Comparison of ENCODE assay signal across 22 mouse cellular contexts in genomic region chr10:127295986-127296794, GRCm38 (mm10). TPM values are rescaled to one million over a fixed set of nuclear protein-coding genes. Genes with fewer than 3 reads are reported as not detected.
DNase-seq lines count a peak whose midpoint lies in the region; ATAC-seq and TF ChIP-seq lines count a peak whose summit lies in the region.
"Had no signal": no experiment of that assay in that cellular context is flagged by ENCODE, and none has a peak within 500 bp of the region (broad histone marks: within the 10 kb centered on the region; RNA-seq: fewer than 3 reads in every experiment).

No protein-coding gene starts in this region.

- peak overlapping the region; percentile 63 for H3K27ac ChIP-seq in heart, embryonic 13.5 days (replicated peaks)
- 0 out of 2 replicates have a peak overlapping the region, but pooled peaks have one; percentile 7 for H3K27ac ChIP-seq in liver, embryonic 15.5 days (replicated peaks)
- H3K27ac ChIP-seq in liver, embryonic 11.5 days (ENCODE audit: low read depth, low read length) = no peak overlapping the region
- no peak overlapping the region for H3K27ac ChIP-seq in MEL (ENCODE audit: control insufficient read depth, low read depth, low read length)
- H3K27ac ChIP-seq: embryonic facial prominence, embryonic 10.5 days; forebrain, embryonic 10.5 days; hindbrain, embryonic 12.5 days; kidney, postnatal 0 days; left cerebral cortex, adult 2 months; neural tube, embryonic 12.5 days had no signal

- TF ChIP-seq EP300 in MEL (IDR thresholded peaks at IDR 0.05; ENCODE audit: low read depth in 1 of 2, low read length in 2 of 2) = no peak

- DNase-seq in heart, adult 8-10 months (ENCODE audit: low spot score) = no peak
- no peak for DNase-seq in liver, embryonic 11.5 days (ENCODE audit: low spot score)
- no peak for DNase-seq in MEL (ENCODE audit: low read depth, low spot score)
- no peak for DNase-seq in ovary, postnatal 14 days (ENCODE audit: low spot score)
- DNase-seq: adrenal gland, postnatal 36 days; cerebellum, adult 11-12 months; cerebellum, postnatal 10 days; forebrain, postnatal 0 days; kidney, adult 18-20 months; midbrain, embryonic 14.5 days; thymus, adult 2 months; thymus, postnatal 4 days had no signal

- H3K9ac ChIP-seq in heart, embryonic 13.5 days = 0 out of 2 replicates have a peak overlapping the region, but pooled peaks have one; percentile 16
- H3K9ac ChIP-seq in liver, embryonic 15.5 days = no peak overlapping the region
- no peak overlapping the region for H3K9ac ChIP-seq in liver, embryonic 11.5 days (ENCODE audit: low read depth, low read length)
- H3K9ac ChIP-seq in MEL (ENCODE audit: control insufficient read depth, low read depth, low read length, poor library complexity, severe bottlenecking) = no peak overlapping the region
- H3K9ac ChIP-seq: forebrain, postnatal 0 days; hindbrain, embryonic 12.5 days; neural tube, embryonic 12.5 days had no signal

- H3K9me3 ChIP-seq in heart, embryonic 13.5 days = no peaks in the 10 kb centered on the region
- H3K9me3 ChIP-seq in liver, embryonic 15.5 days (replicated peaks) = no peaks in the 10 kb centered on the region
- no peaks in the 10 kb centered on the region for H3K9me3 ChIP-seq in liver, embryonic 11.5 days (ENCODE audit: control insufficient read depth, low read length)
- no peaks in the 10 kb centered on the region for H3K9me3 ChIP-seq in MEL (replicated peaks; ENCODE audit: insufficient read depth, low read length)
- H3K9me3 ChIP-seq: embryonic facial prominence, embryonic 10.5 days; forebrain, embryonic 10.5 days; hindbrain, embryonic 12.5 days; neural tube, embryonic 12.5 days had no signal

- H3ac ChIP-seq in myocyte (ENCODE audit: control insufficient read depth, insufficient read length) = no peak overlapping the region

- no peak overlapping the region for H3K4me2 ChIP-seq in heart, embryonic 13.5 days
- no peak overlapping the region for H3K4me2 ChIP-seq in liver, embryonic 15.5 days
- H3K4me2 ChIP-seq in liver, embryonic 11.5 days = no peak overlapping the region
- H3K4me2 ChIP-seq in myocyte (ENCODE audit: low read depth) = no peak overlapping the region
- H3K4me2 ChIP-seq: hindbrain, embryonic 12.5 days; neural tube, embryonic 12.5 days had no signal

- peaks cover 82% of the 10 kb centered on the region for H3K36me3 ChIP-seq in heart, embryonic 13.5 days
- peaks cover 88% of the 10 kb centered on the region for H3K36me3 ChIP-seq in liver, embryonic 15.5 days (replicated peaks)
- H3K36me3 ChIP-seq in liver, embryonic 11.5 days (ENCODE audit: control insufficient read depth, insufficient read depth, low read length) = peaks cover 62% of the 10 kb centered on the region
- H3K36me3 ChIP-seq in MEL (ENCODE audit: control insufficient read depth in 1 of 2, insufficient read depth in 2 of 2, low read length in 2 of 2) = peaks cover 15 to 27% of the 10 kb centered on the region in 2 experiments
- peaks cover 81% of the 10 kb centered on the region for H3K36me3 ChIP-seq in myocyte (ENCODE audit: control insufficient read depth, insufficient read depth)

- no peak for ATAC-seq in heart, embryonic 13.5 days (ENCODE audit: extremely low read depth, insufficient number of reproducible peaks, low FRiP score, low TSS enrichment)
- no peak for ATAC-seq in liver, embryonic 15.5 days (ENCODE audit: insufficient read depth)
- ATAC-seq in liver, embryonic 11.5 days (replicated peaks; ENCODE audit: low FRiP score) = no peak
- ATAC-seq: forebrain, postnatal 0 days; lung, postnatal 0 days had no signal

- TF ChIP-seq POLR2A in MEL (IDR thresholded peaks at IDR 0.05; ENCODE audit: control insufficient read depth in 1 of 2, insufficient read depth in 1 of 2, low read depth in 1 of 2, low read length in 2 of 2, poor library complexity in 1 of 2) (peak; percentile 6 to 54; a peak in 2 of 4 replicates), myocyte (IDR thresholded peaks at IDR 0.05; ENCODE audit: insufficient read length, low read depth) (peak; percentile 82)

- peaks cover 58% of the 10 kb centered on the region for H3K4me1 ChIP-seq in heart, embryonic 13.5 days
- H3K4me1 ChIP-seq in liver, embryonic 15.5 days (replicated peaks) = peaks cover 41% of the 10 kb centered on the region
- H3K4me1 ChIP-seq in liver, embryonic 11.5 days (replicated peaks; ENCODE audit: control insufficient read depth, insufficient read depth, low read length) = peaks cover 19% of the 10 kb centered on the region
- H3K4me1 ChIP-seq in MEL (ENCODE audit: control insufficient read depth in 1 of 2, insufficient read depth in 2 of 2, low read length in 2 of 2) = peaks cover 0 to 14% of the 10 kb centered on the region in 2 experiments; a peak in 2 of 4 replicates

- TF ChIP-seq CTCF in MEL (IDR thresholded peaks at IDR 0.05 in 2 of 3, conservative IDR thresholded peaks at IDR 0.05 in 1 of 3; ENCODE audit: control insufficient read depth in 1 of 3, insufficient read depth in 1 of 3, low read depth in 2 of 3, low read length in 3 of 3, poor library complexity in 1 of 3, severe bottlenecking in 1 of 3) = no peak

- WGBS in heart, embryonic 13.5 days = 84% methylated on average over 24 of the region's 24 CpGs
- 81% methylated on average over 24 of the region's 24 CpGs for WGBS in liver, embryonic 15.5 days (ENCODE audit: insufficient replicate concordance)
- WGBS in liver, embryonic 11.5 days = 88% methylated on average over 24 of the region's 24 CpGs

- peaks cover 25% of the 10 kb centered on the region for H3K79me2 ChIP-seq in MEL (ENCODE audit: control insufficient read depth, insufficient read depth, low read length, poor library complexity)
- H3K79me2 ChIP-seq in myocyte (ENCODE audit: control insufficient read depth, insufficient read depth) = peaks cover 42% of the 10 kb centered on the region

- no peak for TF ChIP-seq RAD21 in MEL (IDR thresholded peaks at IDR 0.05; ENCODE audit: low read depth, low read length)

- no peaks in the 10 kb centered on the region for H3K27me3 ChIP-seq in heart, embryonic 13.5 days (replicated peaks)
- no peaks in the 10 kb centered on the region for H3K27me3 ChIP-seq in liver, embryonic 15.5 days
- no peaks in the 10 kb centered on the region for H3K27me3 ChIP-seq in liver, embryonic 11.5 days (replicated peaks; ENCODE audit: control insufficient read depth, insufficient read depth, low read length)
- H3K27me3 ChIP-seq in MEL (ENCODE audit: control insufficient read depth in 1 of 2, insufficient read depth in 2 of 2, low read length in 2 of 2) = no peaks in the 10 kb centered on the region
- no peaks in the 10 kb centered on the region for H3K27me3 ChIP-seq in myocyte (ENCODE audit: control insufficient read depth, insufficient read depth, insufficient read length)
- H3K27me3 ChIP-seq: hindbrain, embryonic 12.5 days; neural tube, embryonic 12.5 days had no signal

- H3K4me3 ChIP-seq in heart, embryonic 13.5 days = no peak overlapping the region
- no peak overlapping the region for H3K4me3 ChIP-seq in liver, embryonic 15.5 days (replicated peaks)
- H3K4me3 ChIP-seq in liver, embryonic 11.5 days (ENCODE audit: low read depth, low read length) = no peak overlapping the region
- H3K4me3 ChIP-seq in MEL (ENCODE audit: control insufficient read depth in 1 of 2, insufficient read depth in 1 of 2, low read depth in 2 of 2, low read length in 2 of 2) = no peak overlapping the region
- H3K4me3 ChIP-seq in myocyte = no peak overlapping the region
- H3K4me3 ChIP-seq: forebrain, embryonic 10.5 days; hindbrain, embryonic 12.5 days; left cerebral cortex, adult 2 months; neural tube, embryonic 12.5 days had no signal

RNA-seq across cellular contexts. Expression of gene Mbd6, which starts 7.4 kb away (rescaled TPM):
- 12.6 and 12.7 TPM in 2 replicates for polyA plus RNA-seq in heart, embryonic 13.5 days (2015; fragmentation: Nextera tagmentation; extraction: Ambion mirVana)
- 10 to 100 TPM; 17.6 to 25.5 (median 19.5) TPM for total RNA-seq in heart, adult 8-10 months (2022)
- polyA plus RNA-seq in liver, embryonic 15.5 days (2015; fragmentation: Nextera tagmentation; extraction: Ambion mirVana) = 7.9 and 8.0 TPM in 2 replicates
- 14.2 and 19.0 TPM in 2 replicates for polyA plus RNA-seq in liver, embryonic 11.5 days (2014; fragmentation: Nextera tagmentation; extraction: Ambion mirVana)
- total RNA-seq in MEL (2012; rRNA removed) = 4.2 and 5.0 TPM in 2 replicates
- 10 to 100 TPM in 1 of 2 experiments, not detected in 1; 44.8 TPM for polyA plus RNA-seq in MEL (2012; ENCODE audit: insufficient read depth in 1 of 2, insufficient read length in 2 of 2, low read depth in 1 of 2, low replicate concordance in 2 of 2, missing spikeins in 1 of 2)
- polyA plus RNA-seq in myocyte (2012; fragmentation: generic; extraction: Trizol) = 24.7 TPM

RNA-seq across cellular contexts. Expression of gene Mars, which starts 15.4 kb away (rescaled TPM):
- 84.0 and 86.4 TPM in 2 replicates for polyA plus RNA-seq in heart, embryonic 13.5 days (2015; fragmentation: Nextera tagmentation; extraction: Ambion mirVana)
- 10 to 100 TPM; 42.1 to 48.8 (median 45.4) TPM for total RNA-seq in heart, adult 8-10 months (2022)
- 109 and 112 TPM in 2 replicates for polyA plus RNA-seq in liver, embryonic 15.5 days (2015; fragmentation: Nextera tagmentation; extraction: Ambion mirVana)
- 249 and 257 TPM in 2 replicates for polyA plus RNA-seq in liver, embryonic 11.5 days (2014; fragmentation: Nextera tagmentation; extraction: Ambion mirVana)
- 147 and 162 TPM in 2 replicates for total RNA-seq in MEL (2012; rRNA removed)
- polyA plus RNA-seq in MEL (2012; ENCODE audit: insufficient read depth in 1 of 2, insufficient read length in 2 of 2, low read depth in 1 of 2, low replicate concordance in 2 of 2, missing spikeins in 1 of 2) (100 to 1,000 TPM in 1 of 2 experiments, not detected in 1; 195 TPM), myocyte (2012; fragmentation: generic; extraction: Trizol) (280 TPM)

RNA-seq across cellular contexts. Expression of gene Arhgap9, which starts 25.6 kb away (rescaled TPM):
- polyA plus RNA-seq in heart, embryonic 13.5 days (2015; fragmentation: Nextera tagmentation; extraction: Ambion mirVana) = 1.7 and 1.9 TPM in 2 replicates
- 1 to 10 TPM; 1.5 to 3.2 (median 3.0) TPM for total RNA-seq in heart, adult 8-10 months (2022)
- polyA plus RNA-seq in liver, embryonic 15.5 days (2015; fragmentation: Nextera tagmentation; extraction: Ambion mirVana) = 14.1 and 14.9 TPM in 2 replicates
- polyA plus RNA-seq in liver, embryonic 11.5 days (2014; fragmentation: Nextera tagmentation; extraction: Ambion mirVana) = 22.0 and 24.4 TPM in 2 replicates
- total RNA-seq in MEL (2012; rRNA removed) = 24.4 and 27.7 TPM in 2 replicates
- polyA plus RNA-seq in MEL (2012; ENCODE audit: insufficient read depth in 1 of 2, insufficient read length in 2 of 2, low read depth in 1 of 2, low replicate concordance in 2 of 2, missing spikeins in 1 of 2) (10 to 100 TPM in 1 of 2 experiments, not detected in 1; 41.1 TPM), myocyte (2012; fragmentation: generic; extraction: Trizol) (0.77 TPM)

RNA-seq across cellular contexts. Expression of gene Dctn2, which starts 30.0 kb away (rescaled TPM):
- 133 and 136 TPM in 2 replicates for polyA plus RNA-seq in heart, embryonic 13.5 days (2015; fragmentation: Nextera tagmentation; extraction: Ambion mirVana)
- total RNA-seq in heart, adult 8-10 months (2022) = 100 to 1,000 TPM; 143 to 151 (median 146) TPM
- 69.5 and 75.7 TPM in 2 replicates for polyA plus RNA-seq in liver, embryonic 15.5 days (2015; fragmentation: Nextera tagmentation; extraction: Ambion mirVana)
- polyA plus RNA-seq in liver, embryonic 11.5 days (2014; fragmentation: Nextera tagmentation; extraction: Ambion mirVana) = 135 TPM in 2 replicates
- total RNA-seq in MEL (2012; rRNA removed) = 223 and 240 TPM in 2 replicates
- polyA plus RNA-seq in MEL (2012; ENCODE audit: insufficient read depth in 1 of 2, insufficient read length in 2 of 2, low read depth in 1 of 2, low replicate concordance in 2 of 2, missing spikeins in 1 of 2) (100 to 1,000 TPM in 1 of 2 experiments, not detected in 1; 297 TPM), myocyte (2012; fragmentation: generic; extraction: Trizol) (250 TPM)

RNA-seq across cellular contexts. Expression of gene Kif5a, which starts 33.0 kb away (rescaled TPM):
- 0.32 and 0.63 TPM in 2 replicates for polyA plus RNA-seq in heart, embryonic 13.5 days (2015; fragmentation: Nextera tagmentation; extraction: Ambion mirVana)
- total RNA-seq in heart, adult 8-10 months (2022) = 1 to 10 TPM in 2 of 4 experiments, under 1 TPM in 2; 0.54 to 1.6 (median 1.2) TPM
- 0.06 and 0.21 TPM in 2 replicates for polyA plus RNA-seq in liver, embryonic 15.5 days (2015; fragmentation: Nextera tagmentation; extraction: Ambion mirVana)
- 1.3 and 1.4 TPM in 2 replicates for polyA plus RNA-seq in liver, embryonic 11.5 days (2014; fragmentation: Nextera tagmentation; extraction: Ambion mirVana)
- total RNA-seq in MEL (2012; rRNA removed) = 0.42 and 0.52 TPM in 2 replicates
- polyA plus RNA-seq in MEL (2012; ENCODE audit: insufficient read depth in 1 of 2, insufficient read length in 2 of 2, low read depth in 1 of 2, low replicate concordance in 2 of 2, missing spikeins in 1 of 2) (1 to 10 TPM in 1 of 2 experiments, not detected in 1; 1.3 TPM), myocyte (2012; fragmentation: generic; extraction: Trizol) (0.14 TPM)

Comparison
In these comparisons a context has a peak if more than half of its experiments do, and no peak if none do; other contexts are left out.
1. H3K27ac ChIP-seq: peak in heart, embryonic 13.5 days (single experiment) and liver, embryonic 15.5 days (single experiment); none in liver, embryonic 11.5 days (single experiment) and MEL (single experiment).